Mouse (Mus musculus): Measurements from ENCODE around the gene Tstd1. TPM values are rescaled to one million over a fixed set of nuclear protein-coding genes. Genes with fewer than 3 reads are reported as not detected.

Tstd1 gene
- polyA plus RNA-seq (2012; rRNA removed) = 3.8 and 4.4 TPM in 2 replicates

GRCm38 (mm10) chr1:171418660-171419059 is at the start of gene Tstd1:
TSS of gene Tstd1 (plus strand) at chr1:171418872.

GRCm38 (mm10) chr1:171369845-171370556 is 48.7 kb upstream of the Tstd1 start, which contains the start of gene Nectin4:
TSS of gene Nectin4 (plus strand) at chr1:171370099.

GRCm38 (mm10) chr1:171388376-171389102 is 30.1 kb upstream of the Tstd1 start, which contains the start of gene Arhgap30:
TSS of gene Arhgap30 (plus strand) at chr1:171388954.

GRCm38 (mm10) chr1:171410947-171411484 is 7.7 kb upstream of the Tstd1 start, which contains the start of gene Usf1:
TSS of gene Usf1 (plus strand) at chr1:171411313.

GRCm38 (mm10) chr1:171437264-171438013 is 18.8 kb downstream of the Tstd1 start, which contains the start of gene F11r:
TSS of gene F11r (plus strand) at chr1:171437535.

Other genes starting within 250 kb of the Tstd1 start
- 15.7 and 19.8 TPM in 2 replicates for gene Pcp4l1, start 222.6 kb upstream of the Tstd1 start, polyA plus RNA-seq (2012; rRNA removed)
- 0.03 and 0.06 TPM in 2 replicates for gene Nr1i3, start 204.9 kb upstream of the Tstd1 start, polyA plus RNA-seq (2012; rRNA removed)
- 47.7 and 50.1 TPM in 2 replicates for gene Tomm40l, start 196.4 kb upstream of the Tstd1 start, polyA plus RNA-seq (2012; rRNA removed)
- 2.4 and 3.0 TPM in 2 replicates for gene Apoa2, start 193.8 kb upstream of the Tstd1 start, polyA plus RNA-seq (2012; rRNA removed)
- gene Fcer1g, start 184.5 kb upstream of the Tstd1 start, polyA plus RNA-seq (2012; rRNA removed) = 13.6 and 15.5 TPM in 2 replicates
- 4.1 and 4.2 TPM in 2 replicates for gene Adamts4, start 168.5 kb upstream of the Tstd1 start, polyA plus RNA-seq (2012; rRNA removed)
- 131 and 134 TPM in 2 replicates for gene Ndufs2, start 167.5 kb upstream of the Tstd1 start, polyA plus RNA-seq (2012; rRNA removed)
- 90.9 and 94.0 TPM in 2 replicates for gene B4galt3, start 148.5 kb upstream of the Tstd1 start, polyA plus RNA-seq (2012; rRNA removed)
- 66.2 and 67.0 TPM in 2 replicates for gene Ppox, start 137.7 kb upstream of the Tstd1 start, polyA plus RNA-seq (2012; rRNA removed)
- 93.2 and 96.4 TPM in 2 replicates for gene Usp21, start 130.9 kb upstream of the Tstd1 start, polyA plus RNA-seq (2012; rRNA removed)
- 67.6 and 71.7 TPM in 2 replicates for gene Ufc1, start 123.8 kb upstream of the Tstd1 start, polyA plus RNA-seq (2012; rRNA removed)
- gene Dedd, start 89.7 kb upstream of the Tstd1 start, polyA plus RNA-seq (2012; rRNA removed) = 57.8 and 58.7 TPM in 2 replicates
- 64.1 and 65.4 TPM in 2 replicates for gene Nit1, start 73.2 kb upstream of the Tstd1 start, polyA plus RNA-seq (2012; rRNA removed)
- 80.6 and 91.3 TPM in 2 replicates for gene Pfdn2, start 73.2 kb upstream of the Tstd1 start, polyA plus RNA-seq (2012; rRNA removed)
- gene Klhdc9, start 58.1 kb upstream of the Tstd1 start, polyA plus RNA-seq (2012; rRNA removed) = 3.4 and 3.6 TPM in 2 replicates
- 2.2 and 4.1 TPM in 2 replicates for gene Nectin4, start 48.8 kb upstream of the Tstd1 start, polyA plus RNA-seq (2012; rRNA removed)
- 0.44 and 0.48 TPM in 2 replicates for gene Arhgap30, start 29.9 kb upstream of the Tstd1 start, polyA plus RNA-seq (2012; rRNA removed)
- 186 and 199 TPM in 2 replicates for gene Usf1, start 7.6 kb upstream of the Tstd1 start, polyA plus RNA-seq (2012; rRNA removed)
- 4.3 and 5.2 TPM in 2 replicates for gene F11r, start 18.7 kb downstream of the Tstd1 start, polyA plus RNA-seq (2012; rRNA removed)
- gene Alyref2, start 84.6 kb downstream of the Tstd1 start, polyA plus RNA-seq (2012; rRNA removed) = 18.7 and 19.8 TPM in 2 replicates
- 0.04 TPM in 1 of 2 replicates, not detected in the other for gene Itln1, start 116.4 kb downstream of the Tstd1 start, polyA plus RNA-seq (2012; rRNA removed)
- not detected in 2 replicates for gene Cd244a, start 140.3 kb downstream of the Tstd1 start, polyA plus RNA-seq (2012; rRNA removed)
- 0.16 and 0.24 TPM in 2 replicates for gene Ly9, start 188.5 kb downstream of the Tstd1 start, polyA plus RNA-seq (2012; rRNA removed)
- 0.01 TPM in 1 of 2 replicates, not detected in the other for gene Slamf7, start 234.2 kb downstream of the Tstd1 start, polyA plus RNA-seq (2012; rRNA removed)